Mouse (Mus musculus) common myeloid progenitor, adult 5-6 weeks (primary cell): ENCODE measurements around the gene Gtf2h1. TPM values are rescaled to one million over a fixed set of nuclear protein-coding genes. Genes with fewer than 3 reads are reported as not detected.
"Not testable (repeated sequence)": the region's sequence is repeated elsewhere in the genome, so short reads cannot be mapped to it uniquely, and the experiment has no call there.

Source experiments
- ATAC-seq: replicated peaks from 2 replicates; pipeline ENCODE4 v1.8.0; 2016; ENCODE audit warnings: low read depth, mild to moderate bottlenecking, moderate TSS enrichment, inconsistent platforms; ENCODE audit not compliant: poor library complexity, severe bottlenecking
- total RNA-seq: library from RNA; stranded (forward); fragments of 200-1000, 187-1606 nt; gene quantifications from 2 replicates; pipeline ENCODE4 v1.2.3, GENCODE M21; 2017

Gene Gtf2h1
- 86.1 and 96.2 TPM in 2 replicates for total RNA-seq

DNA sequence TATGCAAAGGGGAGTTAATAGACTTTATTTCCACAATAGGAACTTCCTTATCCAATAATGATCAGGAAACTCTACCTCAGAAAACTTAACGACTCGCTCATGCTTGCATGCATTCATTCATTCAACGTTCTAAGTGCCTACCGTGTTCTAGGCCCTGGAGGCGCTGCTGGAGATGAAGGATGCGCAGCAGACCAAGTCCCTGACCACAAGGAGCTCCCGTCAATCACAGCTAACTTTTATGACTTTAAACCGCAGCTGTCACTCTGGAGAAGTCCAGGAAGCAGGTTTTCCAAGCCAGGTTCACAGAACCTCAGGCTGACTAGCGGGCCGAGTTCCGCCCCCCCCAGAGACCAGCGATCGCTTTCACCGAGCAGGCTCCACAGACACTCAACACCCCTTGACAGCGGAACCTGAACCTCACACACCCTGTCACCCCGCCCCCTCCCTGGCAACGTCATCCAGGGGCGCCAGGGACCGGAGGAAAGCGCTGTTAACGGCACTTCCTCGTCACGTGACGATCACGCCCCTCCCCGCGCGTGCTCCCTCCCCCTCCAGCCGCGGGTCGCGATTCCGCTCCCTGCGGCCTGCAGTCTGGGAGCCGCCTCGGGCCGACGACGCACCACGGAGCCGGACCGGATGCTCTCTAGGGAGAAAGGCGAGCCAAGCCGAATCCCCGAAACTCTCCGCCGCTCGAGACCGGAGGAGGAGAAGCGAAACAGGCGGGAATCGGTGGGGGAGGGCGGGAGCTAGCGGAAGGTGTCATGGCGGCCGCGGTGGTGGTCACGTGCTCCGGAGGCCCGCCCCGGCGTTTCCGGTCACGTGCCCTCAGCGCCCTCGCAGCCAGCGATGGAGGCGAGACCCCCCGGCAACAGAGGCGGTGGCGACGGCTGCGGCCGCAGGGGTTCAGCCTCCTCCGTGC is at the start of gene Gtf2h1, which contains the start of gene Hps5:
Gene Gtf2h1, plus strand, starts transcription at position 817 of the 919 bp plus-strand sequence.
Gene Hps5, minus strand, starts transcription at position 778 of the 919 bp plus-strand sequence.
- ATAC-seq = peak; percentile 96

DNA sequence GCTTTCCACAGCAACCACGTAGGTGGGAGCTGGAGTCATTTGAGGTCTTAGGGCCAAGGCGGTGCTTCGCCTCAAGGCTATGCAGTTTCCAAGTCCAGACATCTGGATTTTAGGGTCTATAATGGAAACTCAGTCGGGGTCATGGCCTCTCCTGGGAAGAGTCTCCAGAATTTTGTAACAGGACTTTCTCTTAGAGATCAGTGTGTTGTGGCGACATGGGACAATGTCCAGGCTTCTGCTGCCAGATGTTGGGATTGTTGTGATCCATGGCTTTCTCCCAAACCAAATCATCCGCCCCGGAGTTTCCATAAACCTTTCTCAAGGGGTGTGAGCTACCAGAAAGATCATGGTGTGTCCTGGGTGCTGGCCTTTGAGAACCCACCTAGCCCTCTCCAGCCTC is 49.5 kb upstream of the Gtf2h1 start:
- ATAC-seq = no peak

DNA sequence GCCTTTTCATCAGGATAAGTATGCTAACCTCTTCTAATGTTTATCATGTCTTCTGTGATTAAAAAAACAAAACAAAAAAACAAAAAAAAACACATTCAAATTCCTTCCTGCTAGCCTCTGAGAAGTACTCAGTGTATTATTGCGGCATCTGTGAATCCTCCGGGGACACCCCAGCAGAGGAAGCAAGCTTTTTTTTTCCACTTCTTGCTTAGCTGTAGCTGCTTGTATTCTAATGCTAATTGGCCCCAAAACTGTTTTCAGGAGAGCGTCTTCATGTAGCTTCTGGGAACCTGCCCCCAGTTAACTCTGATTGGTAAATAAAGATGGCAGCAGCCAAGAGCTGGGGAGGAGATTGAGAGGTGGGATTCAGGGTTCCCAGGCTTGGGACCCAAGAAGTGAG is 47.4 kb upstream of the Gtf2h1 start:
- no peak for ATAC-seq

DNA sequence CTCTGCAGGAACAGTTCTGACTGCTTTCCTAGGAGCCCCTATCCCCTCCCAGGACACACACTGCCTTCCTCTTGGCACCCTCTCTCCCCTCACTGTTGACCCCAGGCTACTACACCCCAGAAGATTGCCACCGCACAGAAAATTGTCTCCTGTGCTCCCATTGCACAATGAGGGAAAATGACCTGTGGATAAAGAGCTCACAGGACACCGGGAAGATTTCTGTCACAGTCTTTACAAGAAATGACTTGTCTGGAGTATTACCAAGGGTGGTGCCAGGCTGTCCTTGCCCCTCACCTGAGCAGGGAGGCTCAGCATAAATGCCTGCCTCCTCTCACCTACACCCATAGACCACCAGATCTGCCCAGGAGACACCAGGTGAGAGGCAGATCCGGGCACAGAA is 44.4 kb upstream of the Gtf2h1 start, which contains the start of gene Saa2:
Gene Saa2, plus strand, starts transcription at position 301 of the 400 bp plus-strand sequence.
- no peak for ATAC-seq

DNA sequence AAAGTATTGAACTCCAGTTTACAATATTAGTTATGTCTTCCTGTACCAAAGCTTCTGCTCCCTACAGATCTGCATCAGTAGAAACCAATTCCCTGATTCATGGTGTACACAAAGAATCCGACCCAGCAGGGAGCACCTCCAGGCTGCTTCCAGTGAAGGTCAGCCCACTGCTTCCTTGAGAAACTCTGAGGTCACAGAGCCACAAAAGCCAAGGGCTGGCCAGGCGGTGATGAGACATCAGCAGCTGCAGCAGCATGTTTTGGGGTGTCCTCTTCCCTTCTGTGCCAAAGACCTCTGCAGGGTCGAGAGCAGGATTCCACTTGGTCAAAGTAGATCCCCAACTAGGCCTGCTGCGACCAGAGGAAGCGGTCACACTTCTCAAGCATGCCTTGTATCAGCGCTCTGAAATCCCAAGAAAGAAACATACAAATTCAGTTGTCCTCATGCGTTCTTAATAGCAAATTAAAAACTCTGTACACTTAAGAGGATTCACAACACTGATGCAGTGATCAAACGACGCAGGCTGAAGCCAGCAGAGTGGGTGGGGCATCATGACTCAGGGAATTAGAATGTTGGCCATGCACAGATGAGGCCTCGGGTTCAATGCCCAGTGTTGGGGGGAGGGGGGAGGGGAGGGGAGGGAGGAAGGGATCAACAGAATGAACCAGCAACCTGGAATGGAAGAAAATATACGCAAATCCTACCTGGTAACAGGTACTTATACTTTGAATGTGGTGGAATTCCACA is 34.7 kb upstream of the Gtf2h1 start:
- ATAC-seq = no peak

DNA sequence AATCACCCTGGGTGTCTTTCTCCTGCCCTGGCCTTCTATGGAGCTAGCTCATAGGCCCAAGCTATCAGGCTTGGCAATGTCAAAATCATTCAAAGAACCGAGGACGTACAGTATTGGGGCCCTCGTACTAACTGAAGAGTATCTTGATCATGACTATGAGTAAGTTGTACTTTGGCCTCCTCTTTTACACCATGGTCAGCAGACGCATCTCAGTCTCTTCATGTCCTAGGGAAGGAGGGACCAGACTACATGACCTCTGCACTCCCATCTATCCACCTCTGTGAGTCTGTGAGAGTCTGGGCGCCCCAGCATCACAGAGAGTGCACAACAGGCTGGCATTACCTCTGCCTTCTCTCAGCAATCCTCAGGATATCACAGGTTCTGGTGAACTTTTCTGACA is 33.3 kb upstream of the Gtf2h1 start:
- ATAC-seq = no peak

DNA sequence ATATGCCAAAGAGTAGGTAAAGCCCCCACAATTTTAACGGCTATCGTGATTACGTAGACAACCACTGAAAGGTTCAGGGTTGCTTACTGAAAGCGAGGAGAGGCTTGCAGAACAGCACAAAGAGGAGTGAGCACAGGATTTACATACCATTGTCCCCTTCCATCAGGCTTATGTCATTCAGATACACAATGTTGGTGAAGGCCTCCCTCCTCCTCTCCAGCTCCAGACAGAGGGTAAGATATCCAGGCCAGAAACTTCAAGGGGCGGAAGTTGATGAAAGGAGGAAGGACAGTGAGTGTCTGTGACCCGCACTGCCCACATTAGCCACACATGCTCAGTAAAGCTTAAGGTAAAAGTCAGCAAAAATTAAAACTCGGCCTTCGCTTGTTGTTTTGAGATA is 31.2 kb upstream of the Gtf2h1 start:
- ATAC-seq = no peak

DNA sequence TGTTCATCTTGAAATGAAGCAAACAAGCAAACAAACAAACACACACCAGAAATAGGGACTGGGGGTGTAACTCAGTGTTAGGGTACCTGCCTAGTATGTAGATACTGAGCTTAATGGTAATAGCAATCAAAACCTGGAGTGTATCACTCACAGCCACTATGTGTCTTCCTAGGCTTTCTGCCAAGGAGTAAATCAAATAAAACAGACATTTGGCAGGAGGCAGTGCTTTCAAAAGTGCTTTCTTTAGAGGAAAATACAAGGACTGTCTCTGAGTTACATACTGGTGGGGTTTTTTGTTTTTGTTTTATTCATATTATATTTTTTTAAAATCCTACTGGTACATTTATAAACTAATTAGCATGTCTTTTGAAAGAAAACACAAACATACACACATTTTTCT is 28.5 kb upstream of the Gtf2h1 start:
- no peak for ATAC-seq

DNA sequence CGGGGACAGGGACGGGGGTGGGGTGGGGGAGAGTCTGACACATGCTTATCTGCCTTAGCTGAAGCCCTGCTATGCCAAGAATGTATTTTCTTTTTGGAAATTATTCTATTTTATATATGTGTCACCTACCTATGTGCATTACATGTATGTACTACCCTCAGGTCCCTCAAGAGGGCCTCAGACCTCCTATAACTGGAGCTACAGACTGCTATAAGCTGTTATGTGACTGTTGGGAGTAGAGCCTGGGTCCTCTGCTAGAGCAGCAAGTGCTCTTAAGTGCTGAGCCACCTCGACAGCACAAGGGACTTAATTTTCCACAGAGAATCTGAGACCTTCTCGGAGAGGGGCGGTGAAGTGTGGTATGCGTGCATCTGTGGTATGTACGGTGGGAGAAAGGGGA is 27.5 kb upstream of the Gtf2h1 start:
- ATAC-seq = no peak

DNA sequence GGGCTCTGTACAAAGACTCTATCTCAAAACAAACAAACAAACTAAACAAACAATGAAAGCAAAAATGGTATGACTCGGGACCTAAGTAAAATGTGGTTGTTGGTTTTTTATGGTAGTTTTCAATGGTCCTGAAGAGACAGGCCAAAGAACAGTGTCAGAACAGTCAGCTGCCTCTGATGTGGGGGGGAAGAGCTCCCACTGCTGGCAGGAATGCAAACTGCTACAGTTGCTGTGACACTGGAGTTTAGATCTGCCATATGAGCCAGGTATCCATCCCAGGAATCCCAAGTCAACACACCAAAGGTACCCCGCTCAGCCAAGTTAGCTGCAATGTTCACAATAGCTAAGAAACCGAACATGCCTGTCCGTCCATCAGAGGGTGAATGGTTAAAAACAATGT is 25.2 kb upstream of the Gtf2h1 start:
- peak; percentile 92 for ATAC-seq

DNA sequence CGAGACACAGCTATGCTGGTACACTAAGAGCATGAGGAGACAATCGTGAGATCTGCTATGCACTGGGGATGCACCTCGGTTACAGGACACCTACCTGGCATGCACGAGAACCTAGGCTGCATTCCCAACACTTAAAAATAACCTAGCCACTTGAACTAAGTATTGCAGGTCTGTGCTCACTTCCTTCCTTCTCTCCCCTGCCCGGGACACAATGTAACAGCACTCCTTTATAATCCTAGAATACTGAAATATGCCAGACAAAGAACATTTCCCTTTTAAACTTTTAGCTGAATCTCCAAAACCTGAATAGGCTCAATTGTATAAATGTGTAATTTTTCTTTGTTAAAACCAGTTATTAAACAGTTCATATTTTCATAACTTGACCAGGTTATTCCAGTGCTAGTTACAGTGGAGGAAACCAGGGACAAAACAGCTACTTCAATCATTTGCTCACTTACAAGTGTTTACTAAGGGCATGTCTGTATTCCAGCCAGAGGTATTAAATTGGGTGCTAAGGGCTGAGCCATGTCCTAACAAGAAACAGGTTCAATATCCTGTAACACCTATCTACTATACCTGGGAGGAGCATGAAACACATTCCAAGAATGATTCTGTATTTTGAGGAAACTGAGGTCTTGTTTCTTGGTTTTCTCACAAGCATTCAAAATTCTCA is 6.6 kb upstream of the Gtf2h1 start:
- ATAC-seq = no peak

DNA sequence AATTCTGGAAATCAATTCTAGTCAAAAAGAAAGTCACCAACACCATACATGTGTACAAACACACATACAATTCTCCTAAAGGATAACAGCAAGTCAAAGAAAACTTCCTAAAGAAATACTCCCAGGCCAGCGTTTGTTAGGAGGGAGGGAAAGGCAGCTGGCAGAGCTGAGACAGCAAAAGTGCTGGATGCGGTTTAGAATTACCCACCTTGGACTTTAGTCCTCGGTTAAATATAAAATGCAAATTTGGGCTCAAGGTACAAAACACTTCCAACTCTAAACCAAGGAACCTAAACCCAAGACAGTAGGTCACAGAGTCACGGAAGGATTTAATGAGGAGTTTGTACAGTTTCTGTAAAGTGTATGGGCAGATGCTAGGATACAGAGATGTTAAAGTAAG is 2.0 kb upstream of the Gtf2h1 start:
- ATAC-seq = no peak

DNA sequence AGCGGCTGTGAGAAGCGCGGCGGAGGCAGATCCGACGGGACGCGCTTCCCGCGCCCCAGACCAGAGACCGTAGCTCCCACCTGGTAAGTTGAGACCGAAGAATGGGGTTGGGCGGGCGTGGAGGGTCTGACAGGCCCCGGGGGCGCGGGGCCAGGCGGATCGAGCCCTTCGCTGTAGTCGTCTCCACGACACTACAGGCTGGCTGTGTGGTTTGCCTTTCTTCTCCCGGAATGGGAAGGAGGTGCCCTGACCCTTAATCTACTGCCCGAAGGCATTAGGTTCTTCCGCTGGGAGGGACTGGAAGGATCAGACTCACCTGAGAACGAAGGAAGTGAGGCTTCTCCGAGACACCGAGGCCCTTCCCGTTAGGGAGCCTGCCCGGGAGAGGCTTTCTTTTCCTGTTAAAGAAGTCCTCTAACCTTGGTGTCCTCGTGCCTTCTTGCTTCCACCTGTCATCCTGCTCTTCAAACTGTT is 340 bp downstream of the Gtf2h1 start:
- no peak for ATAC-seq

DNA sequence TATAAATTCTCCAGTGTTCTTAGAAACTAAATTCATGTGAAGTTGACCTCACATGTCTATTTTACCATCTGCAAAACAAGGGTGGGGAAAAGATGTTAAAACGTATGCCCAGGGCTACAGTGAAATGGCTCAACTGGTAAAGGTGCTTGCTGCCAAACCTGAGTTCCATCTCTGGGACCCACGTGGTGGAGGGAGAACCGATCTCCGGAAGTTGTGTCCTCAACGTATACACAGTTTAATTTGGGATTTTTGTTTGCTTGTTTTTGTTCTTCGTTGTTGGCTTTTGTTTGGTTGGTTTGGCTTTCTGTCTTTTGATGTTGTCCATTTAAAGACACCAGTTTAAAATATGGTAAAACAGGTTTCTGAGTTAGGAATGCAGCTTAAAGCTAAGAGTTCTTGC is 876 bp downstream of the Gtf2h1 start:
- ATAC-seq = no peak

DNA sequence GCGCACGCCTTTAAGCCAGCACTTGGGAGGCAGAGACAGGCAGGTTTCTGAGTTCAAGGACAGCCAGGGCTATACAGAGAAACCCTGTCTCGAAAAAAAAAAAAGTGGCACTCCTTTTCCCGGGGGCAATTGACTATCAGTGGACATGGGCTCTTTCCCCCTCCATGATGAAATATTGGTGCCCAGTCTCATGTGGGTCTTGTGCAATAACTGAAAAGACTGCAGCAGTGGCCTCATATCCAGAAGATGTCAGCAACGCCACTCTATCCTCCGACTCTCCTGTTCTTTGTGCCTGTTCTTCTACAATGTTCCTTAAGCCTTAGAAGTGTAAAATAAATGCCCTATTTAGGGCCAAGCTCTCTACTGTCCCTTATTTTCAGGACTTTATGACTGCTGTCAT is 14.4 kb downstream of the Gtf2h1 start:
- no peak for ATAC-seq

DNA sequence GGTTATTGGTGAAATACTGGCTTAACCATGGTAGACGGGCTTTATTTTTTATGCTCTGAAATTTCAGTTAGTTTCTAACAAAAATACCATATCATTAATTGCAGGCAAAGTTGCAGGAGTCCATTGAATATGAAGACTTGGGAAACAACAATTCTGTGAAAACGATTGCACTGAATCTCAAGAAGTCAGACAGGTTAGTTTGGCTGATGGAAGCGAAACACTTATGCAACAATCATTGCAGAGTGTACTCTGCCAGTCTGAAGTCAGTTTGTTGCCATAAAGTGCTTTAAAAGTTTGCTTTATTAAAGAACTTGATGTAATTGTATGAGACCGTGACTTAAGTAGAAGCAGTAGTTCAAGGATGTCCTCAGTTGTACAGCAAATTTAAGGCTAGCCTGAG is 18.1 kb downstream of the Gtf2h1 start:
- no peak for ATAC-seq

DNA sequence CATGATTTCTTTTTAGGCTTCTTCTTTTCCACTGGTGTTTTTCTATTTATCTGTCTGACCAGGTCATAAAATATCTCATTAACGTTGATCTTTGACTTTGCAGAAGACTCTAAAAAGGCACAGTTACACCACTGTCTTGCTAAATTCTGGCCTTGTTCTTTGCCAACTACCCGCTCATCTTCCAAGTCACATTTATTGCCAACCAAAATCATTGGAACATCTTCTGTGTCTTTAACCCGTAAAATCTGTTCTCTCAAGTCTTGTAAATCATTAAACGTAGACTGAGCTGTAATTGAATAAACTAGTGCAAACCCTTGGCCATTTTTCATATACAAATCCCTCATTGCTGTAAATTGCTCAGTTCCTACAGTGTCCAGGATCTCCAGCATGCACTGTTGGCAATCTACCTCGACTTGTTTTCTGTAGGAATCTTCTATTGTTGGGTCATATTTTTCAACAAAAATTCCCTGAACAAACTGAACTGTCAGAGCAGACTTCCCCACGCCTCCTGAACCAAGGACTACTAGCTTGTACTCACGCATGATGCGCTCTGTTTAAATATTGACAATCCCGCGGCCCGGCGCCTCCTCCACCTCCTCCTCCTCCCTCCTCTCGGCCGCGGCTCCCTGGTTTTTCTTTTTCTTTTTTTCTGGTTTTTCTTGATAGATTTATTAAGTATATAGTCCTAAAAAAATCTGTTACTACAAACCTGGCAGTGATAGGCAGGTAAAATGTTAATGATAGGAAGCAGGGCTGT is 25.2 kb downstream of the Gtf2h1 start:
- ATAC-seq = not testable (repeated sequence)

DNA sequence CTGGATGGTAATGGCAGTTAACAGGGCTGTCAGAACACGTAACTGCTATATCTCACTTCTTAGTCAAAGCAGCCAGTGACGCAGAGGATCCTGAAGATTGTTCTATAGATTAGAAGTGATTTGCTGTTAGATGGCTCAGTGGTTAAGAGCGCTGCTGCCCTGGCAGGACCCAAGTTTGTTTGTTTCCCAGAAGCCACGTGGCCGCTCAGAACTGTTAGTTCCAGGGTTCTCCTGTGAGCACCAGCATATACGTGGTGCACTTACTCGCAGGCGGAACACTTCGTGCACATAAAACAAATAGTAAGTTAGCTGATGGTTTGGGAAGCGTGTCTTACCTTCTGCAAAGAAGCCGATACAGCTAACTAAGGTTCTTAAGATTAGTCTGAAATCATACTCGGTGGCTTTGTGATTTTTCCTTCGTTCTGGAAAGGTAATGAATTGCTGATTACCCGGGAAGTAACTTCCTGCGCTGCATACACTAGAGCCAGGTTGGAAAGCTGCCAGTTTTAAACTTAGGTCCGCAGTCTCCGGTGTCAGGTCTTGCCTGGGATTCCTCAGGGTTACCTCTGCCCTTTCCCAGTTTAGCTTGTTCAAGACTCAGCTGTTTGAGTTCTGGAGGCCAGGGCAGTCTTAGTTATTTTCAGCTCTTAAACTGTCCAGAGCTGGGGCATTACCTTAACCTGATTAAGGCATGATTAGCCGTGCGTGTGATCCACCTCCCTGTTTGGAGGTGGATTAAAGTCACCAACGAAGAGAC is 31.3 kb downstream of the Gtf2h1 start:
- ATAC-seq = no peak

DNA sequence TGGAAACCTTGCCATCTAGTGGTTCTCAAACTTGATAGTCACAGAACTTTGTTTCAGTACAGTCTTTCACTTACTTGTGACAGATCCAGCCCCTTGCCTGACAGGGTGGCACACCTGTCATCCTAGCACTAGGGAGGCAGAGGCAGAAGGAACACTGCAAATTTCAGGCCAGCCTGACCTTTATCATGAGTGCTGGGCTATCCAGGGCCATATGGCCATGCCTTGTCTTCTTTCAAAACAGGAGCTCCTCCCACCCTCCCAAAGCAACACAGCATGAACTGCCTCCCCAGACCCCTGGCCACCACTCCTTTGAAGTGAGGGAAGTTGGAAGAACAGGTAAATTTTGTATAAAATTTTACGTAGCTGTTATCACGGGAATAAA is 31.9 kb downstream of the Gtf2h1 start:
- no peak for ATAC-seq
